Mouse (Mus musculus): ENCODE measurements around the gene Pax4.

Pax4 gene

GRCm38 (mm10) chr6:28447937-28448336 is 1.2 kb downstream of the Pax4 start:
- DNase-seq (ENCODE audit: low read depth, low spot score), result peak; percentile 30

- no peak for DNase-seq (ENCODE audit: low read depth, low spot score)
Observed at GRCm38 (mm10) chr6:28431538-28431855, 17.7 kb downstream of the Pax4 start.

- no peak for DNase-seq (ENCODE audit: low read depth, low spot score)
Observed at GRCm38 (mm10) chr6:28430795-28431537, 18.2 kb downstream of the Pax4 start.

GRCm38 (mm10) chr6:28429870-28430269 is 19.3 kb downstream of the Pax4 start:
- DNase-seq (ENCODE audit: low read depth, low spot score), result peak; percentile 67

GRCm38 (mm10) chr6:28428290-28428689 is 20.9 kb downstream of the Pax4 start, which contains the start of gene Gcc1:
Gcc1 (minus strand) TSS chr6:28428390.
- DNase-seq (ENCODE audit: low read depth, low spot score), result no peak

GRCm38 (mm10) chr6:28427096-28427839 is 21.9 kb downstream of the Pax4 start, which contains the start of gene Fscn3:
Fscn3 (plus strand) TSS chr6:28427789.
- DNase-seq (ENCODE audit: low read depth, low spot score), result no peak

- no peak for DNase-seq (ENCODE audit: low read depth, low spot score)
Observed at GRCm38 (mm10) chr6:28425019-28425418, 24.1 kb downstream of the Pax4 start.

GRCm38 (mm10) chr6:28423767-28424695 is 25.1 kb downstream of the Pax4 start:
- DNase-seq (ENCODE audit: low read depth, low spot score), result peak; percentile 85

GRCm38 (mm10) chr6:28423313-28423712 is 25.8 kb downstream of the Pax4 start, which contains the start of gene Arf5:
Arf5 (plus strand) TSS chr6:28423560.
- peak; percentile 88 for DNase-seq (ENCODE audit: low read depth, low spot score)

GRCm38 (mm10) chr6:28422651-28423290 is 26.4 kb downstream of the Pax4 start:
- DNase-seq (ENCODE audit: low read depth, low spot score), result no peak

GRCm38 (mm10) chr6:28421469-28422000 is 27.6 kb downstream of the Pax4 start:
- peak; percentile 97 for DNase-seq (ENCODE audit: low read depth, low spot score)

GRCm38 (mm10) chr6:28420865-28421264 is 28.3 kb downstream of the Pax4 start:
- DNase-seq (ENCODE audit: low read depth, low spot score), result no peak

- DNase-seq (ENCODE audit: low read depth, low spot score), result no peak
Observed at GRCm38 (mm10) chr6:28420361-28420760, 28.8 kb downstream of the Pax4 start.

- DNase-seq (ENCODE audit: low read depth, low spot score), result peak; percentile 6
Observed at GRCm38 (mm10) chr6:28419673-28420072, 29.5 kb downstream of the Pax4 start.

GRCm38 (mm10) chr6:28418449-28418848 is 30.7 kb downstream of the Pax4 start:
- DNase-seq (ENCODE audit: low read depth, low spot score), result peak; percentile 86

- DNase-seq (ENCODE audit: low read depth, low spot score), result no peak
Observed at GRCm38 (mm10) chr6:28416981-28417380, 32.2 kb downstream of the Pax4 start.

GRCm38 (mm10) chr6:28411236-28411635 is 37.9 kb downstream of the Pax4 start:
- no peak for DNase-seq (ENCODE audit: low read depth, low spot score)

- no peak for DNase-seq (ENCODE audit: low read depth, low spot score)
Observed at GRCm38 (mm10) chr6:28410053-28410452, 39.1 kb downstream of the Pax4 start.

- peak; percentile 18 for DNase-seq (ENCODE audit: low read depth, low spot score)
Observed at GRCm38 (mm10) chr6:28399791-28400190, 49.4 kb downstream of the Pax4 start.

- DNase-seq (ENCODE audit: low read depth, low spot score), result no peak
Observed at GRCm38 (mm10) chr6:28398726-28399125, 50.4 kb downstream of the Pax4 start.

GRCm38 (mm10) chr6:28397681-28398203 is 51.4 kb downstream of the Pax4 start, which contains the start of gene Zfp800:
Zfp800 (minus strand) TSS chr6:28398005.
- peak; percentile 32 for DNase-seq (ENCODE audit: low read depth, low spot score)

All from brain, adult 2 months (tissue).